Mouse (Mus musculus): ENCODE measurements around the gene Tenm3. TPM values are rescaled to one million over a fixed set of nuclear protein-coding genes. Genes with fewer than 3 reads are reported as not detected.

Tenm3 gene
- polyA plus RNA-seq, 1 experiment = 12.8 TPM

GRCm38 (mm10) chr8:48704485-48704884, 139.3 kb downstream of the Tenm3 start:
- H3K79me2 ChIP-seq (ENCODE audit: control insufficient read depth, insufficient read depth) = no peaks in the 10 kb centered on the region
- H3K27me3 ChIP-seq (ENCODE audit: control insufficient read depth, insufficient read depth, insufficient read length) = no peaks in the 10 kb centered on the region
- H3K36me3 ChIP-seq (ENCODE audit: control insufficient read depth, insufficient read depth) = no peaks in the 10 kb centered on the region
- no peak overlapping the region for H3K4me3 ChIP-seq
- no peak overlapping the region for H3K4me2 ChIP-seq (ENCODE audit: low read depth)
- TF ChIP-seq MYOD1 (IDR thresholded peaks at IDR 0.05; ENCODE audit: control insufficient read depth in 1 of 3, insufficient read length in 2 of 3, low read depth in 2 of 3) (no peak), USF1 (IDR thresholded peaks at IDR 0.05; ENCODE audit: low read depth) (no peak), MAX (IDR thresholded peaks at IDR 0.05; ENCODE audit: low read depth) (no peak), CEBPB (IDR thresholded peaks at IDR 0.05; ENCODE audit: insufficient read depth, poor library complexity, severe bottlenecking) (no peak), TCF3 (IDR thresholded peaks at IDR 0.05; ENCODE audit: insufficient read length, low read depth) (no peak), POLR2AphosphoS2 (IDR thresholded peaks at IDR 0.05; ENCODE audit: insufficient read length, low read depth) (no peak), REST (IDR thresholded peaks at IDR 0.05; ENCODE audit: insufficient read depth, insufficient read length) (no peak), TCF12 (IDR thresholded peaks at IDR 0.05; ENCODE audit: insufficient read depth, poor library complexity, severe bottlenecking) (no peak), POLR2A (IDR thresholded peaks at IDR 0.05; ENCODE audit: insufficient read length, low read depth) (no peak), MYOG (IDR thresholded peaks at IDR 0.05; ENCODE audit: control insufficient read depth in 1 of 3, insufficient read depth in 1 of 3, insufficient read length in 2 of 3, low read depth in 2 of 3) (no peak), SRF (IDR thresholded peaks at IDR 0.05; ENCODE audit: control insufficient read depth, insufficient read length, low read depth) (no peak), E2F4 (IDR thresholded peaks at IDR 0.05; ENCODE audit: insufficient read depth) (no peak)
- H3ac ChIP-seq (ENCODE audit: control insufficient read depth, insufficient read length) = no peak overlapping the region

DNA sequence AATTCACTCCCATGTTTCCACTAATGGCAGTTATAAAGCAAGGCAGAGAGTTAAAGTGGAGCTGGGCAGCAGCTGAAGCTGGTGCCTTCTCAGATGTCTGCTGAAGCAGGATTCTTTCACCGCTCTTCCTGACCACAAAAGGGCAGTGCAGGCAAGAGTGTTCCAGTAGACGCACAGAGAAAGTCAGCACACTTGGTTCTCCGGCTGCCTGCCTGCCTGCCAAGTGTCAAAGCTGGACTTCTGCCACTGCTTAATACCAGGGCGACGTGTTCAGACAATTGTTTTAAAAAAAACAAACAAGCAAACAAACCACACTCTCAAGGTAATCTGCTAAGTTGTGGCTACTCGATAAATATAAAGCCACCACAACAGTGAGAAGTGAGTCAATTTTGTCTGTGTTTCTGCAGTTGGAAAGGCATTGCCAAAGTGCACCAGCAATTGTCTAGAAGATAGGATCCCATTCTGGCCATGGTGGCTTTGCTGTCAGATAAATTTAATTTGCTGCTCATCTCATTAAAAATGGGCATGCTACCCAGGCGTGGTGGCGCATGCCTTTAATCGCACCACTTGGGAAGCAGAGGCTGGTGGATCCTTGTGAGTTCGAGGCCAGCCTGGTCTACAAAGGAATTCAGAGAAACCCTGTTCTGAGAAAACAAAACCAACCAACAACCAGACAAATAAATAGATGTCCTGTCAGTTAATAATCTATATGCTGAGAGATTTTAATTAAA, 152.9 kb downstream of the Tenm3 start:
- H3K4me2 ChIP-seq (ENCODE audit: low read depth) = peak overlapping the region; percentile 66
- no peak overlapping the region for H3ac ChIP-seq (ENCODE audit: control insufficient read depth, insufficient read length)
- no peaks in the 10 kb centered on the region for H3K27me3 ChIP-seq (ENCODE audit: control insufficient read depth, insufficient read depth, insufficient read length)
- no peak overlapping the region for H3K4me3 ChIP-seq
- H3K36me3 ChIP-seq (ENCODE audit: control insufficient read depth, insufficient read depth) = no peaks in the 10 kb centered on the region
- H3K79me2 ChIP-seq (ENCODE audit: control insufficient read depth, insufficient read depth) = no peaks in the 10 kb centered on the region
- TF ChIP-seq MYOG (IDR thresholded peaks at IDR 0.05; ENCODE audit: control insufficient read depth in 1 of 3, insufficient read depth in 1 of 3, insufficient read length in 2 of 3, low read depth in 2 of 3) = peak in 2 of 3 experiments; percentile 70 to 74
- peak; percentile 24 to 48 (median 39) for TF ChIP-seq MYOD1 (IDR thresholded peaks at IDR 0.05; ENCODE audit: control insufficient read depth in 1 of 3, insufficient read length in 2 of 3, low read depth in 2 of 3)
- no peak for TF ChIP-seq CEBPB (IDR thresholded peaks at IDR 0.05; ENCODE audit: insufficient read depth, poor library complexity, severe bottlenecking)
- no peak for TF ChIP-seq REST (IDR thresholded peaks at IDR 0.05; ENCODE audit: insufficient read depth, insufficient read length)
- TF ChIP-seq TCF3 (IDR thresholded peaks at IDR 0.05; ENCODE audit: insufficient read length, low read depth) = no peak

GRCm38 (mm10) chr8:48688706-48689105, 155.0 kb downstream of the Tenm3 start:
- Histone ChIP-seq H3K79me2 (ENCODE audit: control insufficient read depth, insufficient read depth) (no peaks in the 10 kb centered on the region), H3ac (ENCODE audit: control insufficient read depth, insufficient read length) (no peak overlapping the region), H3K36me3 (ENCODE audit: control insufficient read depth, insufficient read depth) (no peaks in the 10 kb centered on the region), H3K4me2 (ENCODE audit: low read depth) (no peak overlapping the region), H3K27me3 (ENCODE audit: control insufficient read depth, insufficient read depth, insufficient read length) (no peaks in the 10 kb centered on the region), H3K4me3 (no peak overlapping the region)
- TF ChIP-seq POLR2AphosphoS2 (IDR thresholded peaks at IDR 0.05; ENCODE audit: insufficient read length, low read depth) = no peak

DNA sequence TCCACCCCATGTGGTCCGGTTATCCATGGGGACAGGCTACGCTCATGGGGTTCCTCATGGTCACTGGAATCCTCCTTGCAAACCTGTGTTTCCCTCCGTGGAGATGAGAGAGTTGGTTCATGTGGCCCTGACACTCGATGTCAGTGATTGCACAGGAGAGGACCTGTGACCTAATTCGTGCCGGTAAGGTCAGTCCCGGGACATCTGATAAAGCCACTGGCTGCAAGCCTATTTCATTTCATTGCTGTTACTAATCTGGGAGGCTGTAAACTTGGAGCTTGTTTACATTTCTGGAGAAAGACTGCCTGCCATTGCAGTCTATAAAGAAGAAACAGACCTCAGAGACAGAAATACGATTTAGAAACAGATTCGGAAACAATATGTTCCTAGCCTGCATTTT, 155.6 kb downstream of the Tenm3 start:
- no peaks in the 10 kb centered on the region for H3K27me3 ChIP-seq (ENCODE audit: control insufficient read depth, insufficient read depth, insufficient read length)
- no peak for TF ChIP-seq E2F4 (IDR thresholded peaks at IDR 0.05; ENCODE audit: insufficient read depth)
- no peak for TF ChIP-seq REST (IDR thresholded peaks at IDR 0.05; ENCODE audit: insufficient read depth, insufficient read length)
- no peak for TF ChIP-seq CEBPB (IDR thresholded peaks at IDR 0.05; ENCODE audit: insufficient read depth, poor library complexity, severe bottlenecking)
- TF ChIP-seq MYOD1 (IDR thresholded peaks at IDR 0.05; ENCODE audit: control insufficient read depth in 1 of 3, insufficient read length in 2 of 3, low read depth in 2 of 3) = no peak
- TF ChIP-seq TCF3 (IDR thresholded peaks at IDR 0.05; ENCODE audit: insufficient read length, low read depth) = no peak
- TF ChIP-seq POLR2AphosphoS2 (IDR thresholded peaks at IDR 0.05; ENCODE audit: insufficient read length, low read depth) = no peak
- TF ChIP-seq TCF12 (IDR thresholded peaks at IDR 0.05; ENCODE audit: insufficient read depth, poor library complexity, severe bottlenecking) = no peak
- H3K4me2 ChIP-seq (ENCODE audit: low read depth) = no peak overlapping the region
- no peak overlapping the region for H3K4me3 ChIP-seq
- no peaks in the 10 kb centered on the region for H3K36me3 ChIP-seq (ENCODE audit: control insufficient read depth, insufficient read depth)
- H3ac ChIP-seq (ENCODE audit: control insufficient read depth, insufficient read length) = no peak overlapping the region
- H3K79me2 ChIP-seq (ENCODE audit: control insufficient read depth, insufficient read depth) = no peaks in the 10 kb centered on the region

DNA sequence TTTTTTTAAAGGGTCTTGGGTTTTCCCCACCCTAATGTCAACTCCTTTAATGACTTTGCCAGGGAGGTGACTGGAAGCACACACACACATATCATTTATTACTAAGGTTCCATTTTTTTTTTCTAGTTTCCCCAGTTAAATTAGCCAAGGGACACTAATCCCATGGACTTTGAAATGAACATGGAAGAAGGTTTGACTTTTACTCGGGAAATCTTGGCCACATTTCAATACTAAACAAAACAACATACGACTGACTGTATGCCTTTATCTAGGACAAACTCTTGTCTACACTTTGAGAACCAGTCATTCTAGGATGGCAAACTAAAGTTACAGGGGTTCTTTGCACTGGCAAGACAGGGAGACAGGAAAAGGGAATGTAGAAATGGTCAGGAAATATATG, 170.3 kb downstream of the Tenm3 start:
- TF ChIP-seq POLR2A (IDR thresholded peaks at IDR 0.05; ENCODE audit: insufficient read length, low read depth) (no peak), REST (IDR thresholded peaks at IDR 0.05; ENCODE audit: insufficient read depth, insufficient read length) (no peak), MAX (IDR thresholded peaks at IDR 0.05; ENCODE audit: low read depth) (no peak), USF1 (IDR thresholded peaks at IDR 0.05; ENCODE audit: low read depth) (no peak), MYOD1 (IDR thresholded peaks at IDR 0.05; ENCODE audit: control insufficient read depth in 1 of 3, insufficient read length in 2 of 3, low read depth in 2 of 3) (no peak), POLR2AphosphoS2 (IDR thresholded peaks at IDR 0.05; ENCODE audit: insufficient read length, low read depth) (no peak), SRF (IDR thresholded peaks at IDR 0.05; ENCODE audit: control insufficient read depth, insufficient read length, low read depth) (no peak), TCF3 (IDR thresholded peaks at IDR 0.05; ENCODE audit: insufficient read length, low read depth) (no peak), MYOG (IDR thresholded peaks at IDR 0.05; ENCODE audit: control insufficient read depth in 1 of 3, insufficient read depth in 1 of 3, insufficient read length in 2 of 3, low read depth in 2 of 3) (no peak), CEBPB (IDR thresholded peaks at IDR 0.05; ENCODE audit: insufficient read depth, poor library complexity, severe bottlenecking) (no peak)
- no peaks in the 10 kb centered on the region for H3K79me2 ChIP-seq (ENCODE audit: control insufficient read depth, insufficient read depth)
- H3K4me2 ChIP-seq (ENCODE audit: low read depth) = no peak overlapping the region
- H3K36me3 ChIP-seq (ENCODE audit: control insufficient read depth, insufficient read depth) = peaks cover 5% of the 10 kb centered on the region
- no peak overlapping the region for H3K4me3 ChIP-seq
- H3K27me3 ChIP-seq (ENCODE audit: control insufficient read depth, insufficient read depth, insufficient read length) = no peaks in the 10 kb centered on the region
- no peak overlapping the region for H3ac ChIP-seq (ENCODE audit: control insufficient read depth, insufficient read length)
